Mouse (Mus musculus) skeletal muscle tissue, adult 2 months (tissue): ENCODE data around the gene 4933403O08Rik.

Experiments
- DNase-seq: peaks from one replicate; pipeline ENCODE4 v3.0.0-alpha.2; 2012; ENCODE audit warnings: low read depth, low spot score

4933403O08Rik gene

DNA sequence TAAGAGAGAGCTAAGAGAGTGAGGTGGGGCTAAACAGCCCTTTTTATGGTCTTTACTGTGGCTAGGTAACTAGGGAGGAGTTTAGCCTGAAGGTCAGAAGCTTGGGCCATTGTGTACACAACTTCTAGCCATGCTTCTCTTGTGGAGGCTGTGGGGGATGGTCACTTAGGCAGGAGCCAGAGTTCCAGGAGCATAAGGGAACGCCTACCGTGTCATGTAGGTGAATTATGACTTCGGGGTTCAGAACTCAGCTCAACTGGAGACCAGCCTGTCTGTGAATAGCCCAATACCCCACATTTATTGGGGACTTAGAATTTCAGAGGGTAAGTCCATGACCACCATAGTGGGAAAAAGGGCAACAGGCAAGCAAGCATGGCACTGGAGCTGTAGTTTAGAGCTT lies at the start of gene 4933403O08Rik:
TSS of gene 4933403O08Rik (plus strand) at position 301 of the 400 bp plus-strand sequence.
- DNase-seq = no peak

DNA sequence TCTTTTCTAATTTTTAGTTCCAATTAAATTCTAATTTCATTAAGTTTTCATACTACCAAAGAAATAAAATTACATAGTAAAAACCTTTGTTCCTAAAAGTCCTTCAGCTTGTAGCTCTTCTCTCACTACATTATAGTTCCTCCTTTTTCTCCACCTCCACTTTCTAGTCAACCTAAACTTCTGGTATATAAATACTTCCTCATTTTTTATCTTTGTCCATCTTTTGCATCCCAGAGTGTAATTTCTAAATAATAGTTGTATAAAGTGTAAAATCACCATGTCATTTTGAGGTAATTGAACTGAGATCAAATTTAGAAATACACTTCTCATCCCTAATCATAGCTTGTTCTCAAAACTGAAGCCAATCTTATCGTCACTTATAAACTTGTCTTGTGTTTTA lies 4.1 kb downstream of the 4933403O08Rik start:
- no peak for DNase-seq

DNA sequence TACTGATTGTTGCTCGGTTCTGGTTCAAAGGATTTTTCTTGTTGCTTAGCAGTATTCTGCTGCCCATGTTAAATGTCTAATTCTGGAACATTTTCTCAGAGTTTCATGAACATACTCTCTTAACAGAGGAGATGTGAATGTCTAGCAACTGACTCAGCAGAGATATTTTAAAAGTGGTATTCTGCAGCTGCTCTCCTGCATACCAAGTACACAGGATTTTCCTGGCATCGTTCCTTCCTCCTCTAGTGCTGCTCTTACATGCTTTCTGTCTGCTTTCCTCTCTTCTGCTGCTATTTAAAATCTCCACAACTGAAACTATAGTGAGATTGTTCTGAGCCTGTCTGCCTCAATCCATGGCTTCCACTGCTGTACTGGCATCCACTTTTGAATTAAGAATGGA lies 16.7 kb downstream of the 4933403O08Rik start:
- no peak for DNase-seq

DNA sequence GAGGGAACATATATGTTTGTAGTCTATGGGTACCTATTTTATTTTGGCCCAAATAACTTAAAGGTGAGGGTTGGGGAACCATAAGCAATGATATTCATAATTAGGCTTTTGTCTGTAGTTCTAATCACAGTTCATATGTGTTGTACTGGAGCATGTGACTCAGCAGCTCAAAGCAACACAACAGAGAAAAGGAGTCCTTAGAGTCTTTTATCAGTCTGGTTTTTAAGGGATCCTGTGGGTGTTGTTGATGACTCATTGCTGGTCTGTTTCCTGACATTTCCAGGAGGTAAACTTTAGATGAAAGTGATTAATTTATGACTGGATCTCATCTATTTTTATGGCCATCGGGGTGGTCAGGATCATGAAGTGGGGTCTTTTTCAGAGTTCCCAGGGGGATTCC lies 34.7 kb downstream of the 4933403O08Rik start:
- DNase-seq = no peak
